Mouse (Mus musculus) cerebellum, adult 2 months (tissue): ENCODE measurements around the gene Mucl2. TPM values are rescaled to one million over a fixed set of nuclear protein-coding genes. Genes with fewer than 3 reads are reported as not detected.
"Not testable (repeated sequence)": the region's sequence is repeated elsewhere in the genome, so short reads cannot be mapped to it uniquely, and the experiment has no call there.

ENCODE experiments used
- DNase-seq, 2 experiments: peaks; one replicate each; pipeline ENCODE4 v3.0.0; 2021
- H3K27ac ChIP-seq: fragments of 200-500 bp; 2 replicates; pipeline ENCODE4 v1.5.1; 2012; ENCODE audit warnings: low read length, control low read depth, inconsistent platforms; ENCODE audit not compliant: insufficient read depth
- H3K27me3 ChIP-seq: fragments of 200-500 bp; 2 replicates; pipeline ENCODE4 v1.6.1; 2012; ENCODE audit warnings: inconsistent platforms, mild to moderate bottlenecking, low read length, moderate library complexity; ENCODE audit not compliant: control insufficient read depth, insufficient read depth
- H3K4me1 ChIP-seq: fragments of 200-500 bp; 2 replicates; pipeline ENCODE4 v1.6.1; 2011; ENCODE audit warnings: low read length; ENCODE audit not compliant: control insufficient read depth, insufficient read depth
- H3K4me3 ChIP-seq: fragments of 200-500 bp; replicated peaks from 2 replicates; pipeline ENCODE3; 2011; ENCODE audit warnings: mild to moderate bottlenecking, low read depth, low read length, control low read depth; ENCODE audit not compliant: insufficient read depth
- CTCF ChIP-seq: fragments of 200-500 bp; IDR thresholded peaks from 2 replicates; pipeline ENCODE4 v1.5.1; 2011; ENCODE audit warnings: low read depth, mild to moderate bottlenecking, control low read depth, low read length, moderate library complexity, borderline replicate concordance; ENCODE audit not compliant: insufficient read depth
- POLR2A ChIP-seq: fragments of 200-500 bp; IDR thresholded peaks from 2 replicates; pipeline ENCODE4 v1.6.1; 2011; ENCODE audit warnings: low read length, control low read depth, borderline replicate concordance; ENCODE audit not compliant: insufficient read depth
- WGBS: fragments of 180-500 bp; shearing (Covaris S2); methylation state at CpG from one replicate; pipeline ENCODE4 v1.1.7; 2018; 5-methylcytosine and 5-hydroxymethylcytosine counted together
- polyA plus RNA-seq: library from polyadenylated mRNA; depleted of rRNA; stranded (reverse); fragments of >200 nt; gene quantifications from 2 replicates; pipeline ENCODE4 v1.2.3, GENCODE M21; 2012; rRNA removed

Mucl2 gene
- polyA plus RNA-seq: not detected in 2 replicates

DNA sequence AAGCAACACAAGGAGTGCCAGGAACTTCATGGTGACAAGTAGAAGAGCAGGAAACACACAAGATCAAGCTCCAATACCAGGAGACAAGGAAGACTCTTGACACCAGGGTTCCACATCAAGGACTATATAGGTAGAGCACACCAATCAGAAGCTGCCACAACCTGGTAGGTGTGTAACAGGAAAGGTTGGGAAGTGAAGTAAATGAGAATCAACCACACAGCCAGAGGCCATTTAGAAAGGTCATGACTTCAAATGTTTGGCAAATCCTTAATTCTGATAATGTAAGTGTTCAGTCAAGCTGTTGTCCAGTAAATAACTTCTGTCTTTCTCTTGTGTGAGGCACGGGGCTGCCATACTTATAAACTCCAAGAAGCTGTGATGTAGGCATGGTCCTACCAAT, at the start of gene Mucl2:
Mucl2 (minus strand) TSS at position 101 of the 400 bp plus-strand sequence.
- H3K27ac ChIP-seq: no peak within 1 kb of the TSS
- H3K27me3 ChIP-seq: no peaks in the 10 kb centered on the region
- TF ChIP-seq CTCF (no peak), POLR2A (no peak)
- WGBS: 85% methylated on average over 1 of the region's 1 CpGs
- DNase-seq: no peak
- no peak within 1 kb of the TSS for H3K4me3 ChIP-seq
- no peaks in the 10 kb centered on the region for H3K4me1 ChIP-seq

DNA sequence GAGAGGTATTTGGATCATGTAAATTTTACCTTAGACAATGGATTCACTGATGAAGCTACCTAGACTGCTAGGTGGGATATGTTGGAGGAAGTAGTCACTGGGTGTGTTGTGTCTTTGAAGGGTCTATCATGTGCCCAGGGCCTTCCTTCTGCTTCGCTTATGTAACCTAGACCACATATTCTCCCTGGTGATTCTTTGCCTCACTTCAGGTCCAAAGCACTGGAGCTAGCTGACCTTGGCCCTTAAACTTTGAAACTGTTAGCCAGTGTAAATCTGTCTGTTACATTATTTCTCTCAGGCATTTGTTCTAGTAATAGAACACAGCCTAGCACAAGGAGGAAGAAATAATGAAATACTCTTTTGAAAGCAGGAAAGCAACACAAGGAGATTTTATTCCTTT, 13.9 kb upstream of the Mucl2 start:
- H3K4me1 ChIP-seq, DNase-seq, H3K27me3 ChIP-seq, H3K4me3 ChIP-seq, H3K27ac ChIP-seq: not testable (repeated sequence)
- 33% methylated on average over 1 of the region's 1 CpGs for WGBS

Other genes starting within 250 kb of the Mucl2 start
- not detected in 2 replicates for gene Mucl1, start 143.8 kb downstream of the Mucl2 start, polyA plus RNA-seq